In the genomic region with DNA sequence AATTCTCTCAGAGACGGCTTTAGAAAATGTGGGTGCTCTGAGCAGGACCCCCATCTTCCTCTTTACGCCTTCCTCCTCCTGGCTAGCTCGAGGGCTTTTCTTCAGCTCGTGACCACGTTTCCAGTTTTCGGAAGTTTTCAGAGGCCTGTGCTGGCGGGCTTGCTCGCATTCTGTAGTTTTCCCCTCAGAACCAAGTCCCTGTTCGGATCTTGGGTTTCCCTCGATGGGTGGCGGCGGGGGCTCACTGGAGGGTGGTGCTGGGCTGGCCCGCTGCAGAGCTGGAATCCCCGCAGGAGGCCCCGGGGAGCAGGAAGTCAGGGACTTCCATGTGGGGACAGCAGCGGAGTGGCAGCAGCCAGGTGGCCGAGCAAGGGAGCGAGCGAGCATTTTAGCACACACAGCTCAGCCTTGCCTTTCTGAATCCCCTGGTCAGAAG, we compare ENCODE assay signal across 8 mouse cellular contexts.
A peak's percentile ranks its signal among the peaks of the same experiment; 100 is the strongest.
DNase-seq lines count a peak whose midpoint lies in the region; ATAC-seq and TF ChIP-seq lines count a peak whose summit lies in the region.

No protein-coding gene starts in this region.

- in situ Hi-C loops in CH12.LX (cut with MboI; ENCODE audit: low pct_ligation_motif_present, low pct_unique_long_range_greater_than_20kb, low sequenced_read_pairs) = no loop called here

- H3K9me3 ChIP-seq in CH12.LX (replicated peaks; ENCODE audit: low read length) = no peaks in the 10 kb centered on the region
- H3K9me3 ChIP-seq in forebrain, embryonic 12.5 days = no peaks in the 10 kb centered on the region
- H3K9me3 ChIP-seq in intestine, embryonic 16.5 days (ENCODE audit: control insufficient read depth, low read length) = no peaks in the 10 kb centered on the region

- dilution Hi-C loops in CH12.LX (cut with MboI; ENCODE audit: extremely low pct_ligation_motif_present, extremely low pct_unique_long_range_greater_than_20kb, low sequenced_read_pairs) = no loop called here

- no peak for TF ChIP-seq EP300 in CH12.LX (IDR thresholded peaks at IDR 0.05; ENCODE audit: low read length)

- no peak for TF ChIP-seq RAD21 in CH12.LX (IDR thresholded peaks at IDR 0.05; ENCODE audit: low read depth, low read length)

- peak overlapping the region; percentile 84 for H3K9ac ChIP-seq in CH12.LX (ENCODE audit: insufficient read depth, low read depth)
- peak overlapping the region; percentile 61; the same call in 1 of the 2 replicates for H3K9ac ChIP-seq in forebrain, embryonic 12.5 days
- peak overlapping the region; percentile 86 for H3K9ac ChIP-seq in intestine, embryonic 16.5 days (ENCODE audit: low read depth, low read length)

- peak overlapping the region; percentile 88 for H3K4me2 ChIP-seq in CH12.LX (ENCODE audit: insufficient read depth, low read depth, poor library complexity, severe bottlenecking)
- H3K4me2 ChIP-seq in forebrain, embryonic 12.5 days = peak overlapping the region; percentile 80
- H3K4me2 ChIP-seq in intestine, embryonic 16.5 days (ENCODE audit: low read depth, low read length) = peak overlapping the region; percentile 98

- no peak for ATAC-seq in cerebellum, adult (ENCODE audit: insufficient number of reproducible peaks, low FRiP score, low TSS enrichment)
- peak; percentile 34 for ATAC-seq in forebrain, embryonic 12.5 days (ENCODE audit: low FRiP score)
- peak; percentile 57 for ATAC-seq in intestine, embryonic 16.5 days
- ATAC-seq in megakaryocyte, adult 5-6 weeks (ENCODE audit: poor library complexity, severe bottlenecking) = peak; percentile 36

- peaks cover 0 to 4% of the 10 kb centered on the region in 2 experiments for H3K36me3 ChIP-seq in CH12.LX (replicated peaks in 1 of 2; ENCODE audit: control insufficient read depth in 1 of 2, insufficient read depth in 1 of 2, low read length in 1 of 2)
- H3K36me3 ChIP-seq in forebrain, embryonic 12.5 days (replicated peaks) = no peaks in the 10 kb centered on the region
- H3K36me3 ChIP-seq in intestine, embryonic 16.5 days (ENCODE audit: control insufficient read depth, insufficient read depth, low read length) = no peaks in the 10 kb centered on the region

- 8% methylated on average over 19 of the region's 19 CpGs for WGBS in cerebellum, adult 2 months
- WGBS in forebrain, embryonic 12.5 days = 5% methylated on average over 19 of the region's 19 CpGs
- 4% methylated on average over 19 of the region's 19 CpGs for WGBS in intestine, embryonic 16.5 days

- peak overlapping the region; percentile 68 for H3K4me3 ChIP-seq in cerebellum, adult 2 months (replicated peaks; ENCODE audit: insufficient read depth, low read depth, low read length)
- H3K4me3 ChIP-seq in CH12.LX (replicated peaks in 1 of 3; ENCODE audit: low read depth in 2 of 3, low read length in 2 of 3, poor library complexity in 1 of 3) = peak overlapping the region; percentile 44 to 64 (median 59)
- peak overlapping the region; percentile 57 for H3K4me3 ChIP-seq in forebrain, embryonic 12.5 days (replicated peaks)
- peak overlapping the region; percentile 64 for H3K4me3 ChIP-seq in intestine, embryonic 16.5 days (ENCODE audit: low read length)

- TF ChIP-seq CTCF in cerebellum, adult 2 months (IDR thresholded peaks at IDR 0.05; ENCODE audit: borderline replicate concordance, insufficient read depth, low read depth, low read length) = no peak
- no peak for TF ChIP-seq CTCF in CH12.LX (conservative IDR thresholded peaks at IDR 0.05 in 1 of 2, IDR thresholded peaks at IDR 0.05 in 1 of 2; ENCODE audit: low read depth in 2 of 2, low read length in 2 of 2)

- H3K27me3 ChIP-seq in cerebellum, adult 2 months (ENCODE audit: control insufficient read depth, insufficient read depth, low read length) = no peaks in the 10 kb centered on the region
- no peaks in the 10 kb centered on the region for H3K27me3 ChIP-seq in CH12.LX (replicated peaks)
- H3K27me3 ChIP-seq in forebrain, embryonic 12.5 days = peaks cover 23% of the 10 kb centered on the region
- H3K27me3 ChIP-seq in intestine, embryonic 16.5 days (replicated peaks; ENCODE audit: control insufficient read depth, insufficient read depth, low read length) = no peaks in the 10 kb centered on the region

- H3K4me1 ChIP-seq in cerebellum, adult 2 months (ENCODE audit: control insufficient read depth, insufficient read depth, low read length) = no peaks in the 10 kb centered on the region; the same call in 1 of the 2 replicates
- H3K4me1 ChIP-seq in CH12.LX (ENCODE audit: control insufficient read depth in 1 of 2, insufficient read depth in 2 of 2) = peaks cover 25 to 61% of the 10 kb centered on the region in 2 experiments
- peaks cover 37% of the 10 kb centered on the region for H3K4me1 ChIP-seq in forebrain, embryonic 12.5 days
- peaks cover 61% of the 10 kb centered on the region for H3K4me1 ChIP-seq in intestine, embryonic 16.5 days (ENCODE audit: control insufficient read depth, insufficient read depth, low read length)

- no peak for TF ChIP-seq POLR2A in cerebellum, adult 2 months (IDR thresholded peaks at IDR 0.05; ENCODE audit: borderline replicate concordance, insufficient read depth, low read length)
- TF ChIP-seq POLR2A in CH12.LX (IDR thresholded peaks at IDR 0.05; ENCODE audit: low read depth, low read length) = peak; percentile 16; the same call in 1 of the 2 replicates

- no peak overlapping the region for H3K27ac ChIP-seq in cerebellum, adult 2 months (ENCODE audit: insufficient read depth, low read length)
- H3K27ac ChIP-seq in CH12.LX (ENCODE audit: insufficient read depth, low read depth) = peak overlapping the region; percentile 76
- H3K27ac ChIP-seq in forebrain, embryonic 12.5 days = no peak overlapping the region
- H3K27ac ChIP-seq in intestine, embryonic 16.5 days (ENCODE audit: low read length) = peak overlapping the region; percentile 93

- DNase-seq in cerebellum, adult 2 months = peak in 1 of 2 experiments; percentile 20
- DNase-seq in CH12.LX (ENCODE audit: extremely low read depth) = no peak
- peak; percentile 51 to 57 for DNase-seq in thymus, postnatal 10 days (ENCODE audit: low spot score in 2 of 2)
- no peak for DNase-seq in right cerebral cortex, adult 2 months (ENCODE audit: low spot score in 2 of 2)

- H3K79me2 ChIP-seq in CH12.LX (replicated peaks; ENCODE audit: control insufficient read depth, extremely low read depth, insufficient read depth, poor library complexity, severe bottlenecking) = peaks cover 60% of the 10 kb centered on the region

TF ChIP-seq in CH12.LX, 34 proteins besides CTCF, POLR2A, EP300 and RAD21:
- TF ChIP-seq UBTF (IDR thresholded peaks at IDR 0.05; ENCODE audit: low read depth, low read length) = peak; percentile 72
- no peak for TF ChIP-seq NELFE (IDR thresholded peaks at IDR 0.05; ENCODE audit: low read depth, low read length)
- TF ChIP-seq IRF4 (IDR thresholded peaks at IDR 0.05; ENCODE audit: low read depth, low read length) = 0 out of 2 replicates have a peak, but pooled peaks have one; percentile 17
- TF ChIP-seq MAX (IDR thresholded peaks at IDR 0.05; ENCODE audit: low read length) = no peak
- TF ChIP-seq ELF1 (IDR thresholded peaks at IDR 0.05; ENCODE audit: low read depth, low read length) = peak; percentile 51
- no peak for TF ChIP-seq CHD2 (IDR thresholded peaks at IDR 0.05; ENCODE audit: low read length)
- no peak for TF ChIP-seq ZC3H11A (IDR thresholded peaks at IDR 0.05; ENCODE audit: low read depth, low read length)
- peak; percentile 64 for TF ChIP-seq MXI1 (IDR thresholded peaks at IDR 0.05; ENCODE audit: low read depth, low read length)
- peak; percentile 34; the same call in 1 of the 2 replicates for TF ChIP-seq MYC (IDR thresholded peaks at IDR 0.05; ENCODE audit: low read depth, low read length)
- TF ChIP-seq ETS1 (conservative IDR thresholded peaks at IDR 0.05; ENCODE audit: low read depth, low read length) = 0 out of 2 replicates have a peak, but pooled peaks have one; percentile 9
- no peak for TF ChIP-seq MAFK (IDR thresholded peaks at IDR 0.05; ENCODE audit: insufficient replicate concordance, low read length)
- no peak; the same call in 1 of the 2 replicates for TF ChIP-seq TCF12 (IDR thresholded peaks at IDR 0.05; ENCODE audit: low read depth, low read length)
- peak; percentile 34; the same call in 1 of the 2 replicates for TF ChIP-seq BHLHE40 (IDR thresholded peaks at IDR 0.05; ENCODE audit: low read depth, low read length)
- TF ChIP-seq PAX5 (IDR thresholded peaks at IDR 0.05; ENCODE audit: low read length) = no peak

Comparison
In these comparisons a context has a peak if more than half of its experiments do, and no peak if none do; other contexts are left out.
1. DNase-seq: peak in thymus, postnatal 10 days (2 of 2); none in CH12.LX (single experiment) and right cerebral cortex, adult 2 months (0 of 2).
2. H3K27ac ChIP-seq: peak in CH12.LX (single experiment) and intestine, embryonic 16.5 days (single experiment); none in cerebellum, adult 2 months (single experiment) and forebrain, embryonic 12.5 days (single experiment).
3. Peak in every context shown above with its lines, with median percentiles within 50 percentile points of each other: H3K4me3 ChIP-seq, H3K4me2 ChIP-seq and H3K9ac ChIP-seq.